Mouse (Mus musculus) stomach, postnatal 0 days (tissue): ENCODE data around the gene Ccl20.

Experiments
- CTCF ChIP-seq: IDR thresholded peaks from 2 replicates; pipeline ENCODE4 v1.5.1; 2016; ENCODE audit warnings: antibody characterized with exemption, low read depth, mild to moderate bottlenecking, moderate library complexity
- EP300 ChIP-seq: optimal IDR thresholded peaks from 2 replicates; pipeline ENCODE3; 2016; ENCODE audit warnings: antibody characterized with exemption

- TF ChIP-seq CTCF (no peak), EP300 (no peak)
Measured at GRCm38 (mm10) chr1:83123201-83123600, 6.6 kb downstream of the Ccl20 start.
